Mouse (Mus musculus) heart, embryonic 12.5 days (tissue): Measurements from ENCODE around the gene P2rx1. TPM values are rescaled to one million over a fixed set of nuclear protein-coding genes. Genes with fewer than 3 reads are reported as not detected.

Experiments
- ATAC-seq: fragments of 200-750 bp; cut with Nextera tagmentation; 2 replicates; pipeline ENCODE4 v1.8.0; 2017; ENCODE audit warnings: moderate TSS enrichment, moderate library complexity; ENCODE audit not compliant: insufficient number of reproducible peaks, low FRiP score
- H3K27ac ChIP-seq: fragments of 300-500 bp; sonication (generic); 2 replicates; pipeline ENCODE4 v1.5.1; 2016; ENCODE audit warnings: mild to moderate bottlenecking, moderate library complexity; ENCODE audit not compliant: poor library complexity, severe bottlenecking
- H3K27me3 ChIP-seq: fragments of 300-500 bp; sonication (generic); replicated peaks from 2 replicates; pipeline ENCODE4 v1.6.1; 2016; ENCODE audit warnings: mild to moderate bottlenecking, moderate library complexity
- H3K36me3 ChIP-seq: fragments of 300-500 bp; sonication (generic); 2 replicates; pipeline ENCODE4 v1.6.1; 2016; ENCODE audit warnings: mild to moderate bottlenecking, moderate library complexity
- H3K4me1 ChIP-seq: fragments of 300-500 bp; sonication (generic); replicated peaks from 2 replicates; pipeline ENCODE4 v1.6.1; 2016; ENCODE audit warnings: mild to moderate bottlenecking
- H3K4me2 ChIP-seq: fragments of 300-500 bp; sonication (generic); 2 replicates; pipeline ENCODE4 v1.6.1; 2016; ENCODE audit warnings: mild to moderate bottlenecking, moderate library complexity
- H3K4me3 ChIP-seq: fragments of 300-500 bp; sonication (generic); 2 replicates; pipeline ENCODE4 v1.5.1; 2016; ENCODE audit warnings: mild to moderate bottlenecking
- H3K9ac ChIP-seq: fragments of 300-500 bp; sonication (generic); 2 replicates; pipeline ENCODE4 v1.6.1; 2016; ENCODE audit warnings: mild to moderate bottlenecking, moderate library complexity
- H3K9me3 ChIP-seq: fragments of 300-500 bp; sonication (generic); replicated peaks from 2 replicates; pipeline ENCODE4 v1.6.1; 2016; ENCODE audit warnings: mild to moderate bottlenecking, moderate library complexity
- WGBS: fragments of 180-500 bp; shearing (Covaris S2); methylation state at CpG from one replicate; pipeline ENCODE4 v1.1.7; 2016; 5-methylcytosine and 5-hydroxymethylcytosine counted together
- polyA plus RNA-seq: library from polyadenylated mRNA; unstranded; fragments of >200 nt; fragmentation: Nextera tagmentation; extraction: Ambion mirVana; gene quantifications from 2 replicates; pipeline ENCODE4 v1.2.1, GENCODE M21; 2016

The P2rx1 gene
- polyA plus RNA-seq, 1 experiment from 2014 or later, result 2.2 TPM

GRCm38 (mm10) chr11:73024236-73024904, 25.5 kb downstream of the P2rx1 start:
- H3K9me3 ChIP-seq, result no peaks in the 10 kb centered on the region
- H3K27me3 ChIP-seq, result peaks cover 44% of the 10 kb centered on the region
- peak; percentile 58 for ATAC-seq
- no peak overlapping the region for H3K4me2 ChIP-seq
- peaks cover 43% of the 10 kb centered on the region for H3K4me1 ChIP-seq
- H3K4me3 ChIP-seq, result no peak overlapping the region
- no peak overlapping the region for H3K9ac ChIP-seq
- H3K27ac ChIP-seq, result no peak overlapping the region
- 47% methylated on average over 7 of the region's 7 CpGs for WGBS
- no peaks in the 10 kb centered on the region for H3K36me3 ChIP-seq

DNA sequence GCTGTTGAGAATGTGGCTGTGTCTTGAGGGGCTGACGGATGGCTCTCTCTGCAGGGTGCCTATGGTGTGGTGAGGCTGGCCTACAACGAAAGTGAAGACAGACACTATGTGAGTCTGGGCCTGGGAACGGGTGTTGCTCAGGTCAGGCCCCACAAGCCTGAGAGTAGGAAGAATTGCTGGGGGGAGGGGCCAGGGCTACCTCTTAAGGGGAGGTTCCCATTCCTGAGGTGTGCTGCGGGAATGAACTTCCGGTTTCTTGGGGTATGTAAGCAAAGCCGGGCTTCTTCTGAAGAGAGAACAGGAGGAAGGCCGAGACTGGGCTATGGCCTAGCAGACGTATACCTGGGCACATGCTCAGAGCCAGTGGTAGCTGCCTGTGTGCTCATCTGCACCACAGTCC, 28.1 kb downstream of the P2rx1 start:
- WGBS, result 39% methylated on average over 8 of the region's 8 CpGs
- Histone ChIP-seq H3K9ac (no peak overlapping the region; the same call in 1 of the 2 replicates), H3K9me3 (no peaks in the 10 kb centered on the region), H3K27ac (no peak overlapping the region), H3K4me2 (no peak overlapping the region), H3K4me1 (peaks cover 44% of the 10 kb centered on the region), H3K36me3 (no peaks in the 10 kb centered on the region), H3K4me3 (no peak overlapping the region), H3K27me3 (peaks cover 19% of the 10 kb centered on the region)
- ATAC-seq, result no peak

DNA sequence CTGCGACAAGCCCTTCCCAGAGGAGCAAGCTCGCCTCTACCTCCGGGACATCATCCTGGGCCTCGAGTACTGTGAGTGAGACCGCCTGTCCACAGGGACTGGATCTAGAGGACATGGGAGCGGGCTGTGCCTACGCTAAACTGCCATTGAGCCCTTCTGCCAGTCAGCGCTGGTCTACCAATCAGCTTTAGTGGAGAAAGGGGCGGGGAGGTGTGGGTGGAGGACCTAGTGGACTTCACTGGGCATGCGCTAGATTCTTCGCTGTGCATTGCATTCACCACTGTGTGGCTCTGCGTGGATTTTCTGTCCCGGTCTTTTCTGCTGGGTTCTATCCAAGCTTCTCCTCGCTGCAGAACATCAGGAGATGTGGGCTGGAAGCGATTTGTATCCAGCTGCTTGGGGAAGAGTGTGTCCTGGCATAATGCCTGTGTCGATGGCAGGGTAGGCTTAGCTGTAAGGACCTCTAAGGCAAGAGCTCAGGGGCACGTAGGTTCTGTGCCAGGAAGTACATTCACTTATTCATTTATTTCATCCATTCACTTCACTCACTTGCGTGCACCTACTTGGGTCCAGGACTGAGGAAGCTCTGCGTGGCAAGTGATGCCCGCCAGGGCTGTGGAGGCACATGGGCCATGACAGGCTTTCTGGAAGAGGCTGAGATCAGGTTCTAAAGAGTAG, 32.1 kb downstream of the P2rx1 start:
- Histone ChIP-seq H3K27me3 (peaks cover 17% of the 10 kb centered on the region; the same call in 1 of the 2 replicates), H3K4me1 (peaks cover 23% of the 10 kb centered on the region), H3K9ac (peak overlapping the region; percentile 67), H3K36me3 (no peaks in the 10 kb centered on the region), H3K4me2 (peak overlapping the region; percentile 67), H3K27ac (no peak overlapping the region; the same call in 1 of the 2 replicates), H3K4me3 (peak overlapping the region; percentile 26), H3K9me3 (no peaks in the 10 kb centered on the region)
- 29% methylated on average over 20 of the region's 20 CpGs for WGBS
- peak; percentile 81 for ATAC-seq

- Histone ChIP-seq H3K9ac (peak overlapping the region; percentile 49), H3K27ac (no peak overlapping the region), H3K36me3 (no peaks in the 10 kb centered on the region), H3K4me3 (no peak overlapping the region), H3K4me2 (peak overlapping the region; percentile 67; the same call in 1 of the 2 replicates), H3K9me3 (no peaks in the 10 kb centered on the region), H3K4me1 (peaks cover 25% of the 10 kb centered on the region), H3K27me3 (peaks cover 11% of the 10 kb centered on the region; the same call in 1 of the 2 replicates)
- no peak for ATAC-seq
- 74% methylated on average over 5 of the region's 5 CpGs for WGBS
Observed at GRCm38 (mm10) chr11:73031536-73031935, 32.6 kb downstream of the P2rx1 start.

GRCm38 (mm10) chr11:73036077-73036476, 37.2 kb downstream of the P2rx1 start:
- 0 out of 2 replicates have a peak, but pooled peaks cover 10% of the 10 kb centered on the region for H3K27me3 ChIP-seq
- no peak overlapping the region for H3K4me3 ChIP-seq
- H3K36me3 ChIP-seq, result no peaks in the 10 kb centered on the region
- no peak for ATAC-seq
- no peak overlapping the region for H3K9ac ChIP-seq
- WGBS, result 49% methylated on average over 7 of the region's 7 CpGs
- H3K4me1 ChIP-seq, result peaks cover 21% of the 10 kb centered on the region
- no peaks in the 10 kb centered on the region for H3K9me3 ChIP-seq
- no peak overlapping the region for H3K27ac ChIP-seq
- no peak overlapping the region for H3K4me2 ChIP-seq

DNA sequence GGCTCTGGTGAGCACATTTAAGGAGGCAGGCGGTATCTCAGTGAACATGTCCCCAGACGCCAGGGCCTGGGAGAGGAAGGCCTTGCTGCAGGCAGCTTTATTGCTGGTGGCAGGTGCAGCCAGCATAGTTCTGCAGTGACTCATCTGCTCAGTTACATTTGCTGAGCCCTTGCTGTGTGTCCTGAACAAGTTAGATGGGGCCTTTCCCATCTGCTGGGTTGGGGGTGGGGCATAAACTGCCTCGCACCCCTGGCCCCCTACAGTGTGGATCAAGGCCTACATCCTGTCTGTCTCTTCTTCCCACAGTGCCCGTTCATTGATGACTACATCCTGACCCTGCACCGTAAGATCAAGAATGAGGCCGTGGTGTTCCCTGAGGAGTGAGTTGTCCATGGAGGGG, 38.0 kb downstream of the P2rx1 start:
- Histone ChIP-seq H3K4me3 (no peak overlapping the region), H3K4me2 (no peak overlapping the region), H3K4me1 (peaks cover 18% of the 10 kb centered on the region), H3K27ac (no peak overlapping the region), H3K9me3 (no peaks in the 10 kb centered on the region), H3K9ac (no peak overlapping the region), H3K27me3 (0 out of 2 replicates have a peak, but pooled peaks cover 10% of the 10 kb centered on the region), H3K36me3 (no peaks in the 10 kb centered on the region)
- WGBS, result 50% methylated on average over 6 of the region's 6 CpGs
- ATAC-seq, result no peak

GRCm38 (mm10) chr11:73037691-73038090, 38.8 kb downstream of the P2rx1 start:
- WGBS, result 85% methylated on average over 3 of the region's 3 CpGs
- Histone ChIP-seq H3K4me3 (no peak overlapping the region), H3K27ac (no peak overlapping the region), H3K4me1 (peaks cover 18% of the 10 kb centered on the region), H3K9me3 (no peaks in the 10 kb centered on the region), H3K36me3 (no peaks in the 10 kb centered on the region), H3K9ac (no peak overlapping the region), H3K4me2 (no peak overlapping the region), H3K27me3 (0 out of 2 replicates have a peak, but pooled peaks cover 4% of the 10 kb centered on the region)
- ATAC-seq, result no peak

- WGBS, result 56% methylated on average over 9 of the region's 9 CpGs
- no peak overlapping the region for H3K4me3 ChIP-seq
- H3K27ac ChIP-seq, result no peak overlapping the region
- ATAC-seq, result no peak
- peaks cover 18% of the 10 kb centered on the region for H3K4me1 ChIP-seq
- H3K4me2 ChIP-seq, result no peak overlapping the region
- H3K9me3 ChIP-seq, result no peaks in the 10 kb centered on the region
- no peak overlapping the region for H3K9ac ChIP-seq
- H3K36me3 ChIP-seq, result no peaks in the 10 kb centered on the region
- no peaks in the 10 kb centered on the region for H3K27me3 ChIP-seq
Observed at GRCm38 (mm10) chr11:73039102-73039799, 40.3 kb downstream of the P2rx1 start.

GRCm38 (mm10) chr11:73044229-73044755, 45.4 kb downstream of the P2rx1 start:
- Histone ChIP-seq H3K27me3 (no peaks in the 10 kb centered on the region), H3K4me1 (peaks cover 10% of the 10 kb centered on the region), H3K36me3 (no peaks in the 10 kb centered on the region), H3K4me2 (no peak overlapping the region), H3K9ac (0 out of 2 replicates have a peak overlapping the region, but pooled peaks have one; percentile 3), H3K9me3 (no peaks in the 10 kb centered on the region), H3K27ac (no peak overlapping the region), H3K4me3 (no peak overlapping the region)
- WGBS, result 47% methylated on average over 6 of the region's 6 CpGs
- no peak for ATAC-seq

GRCm38 (mm10) chr11:73044789-73045188, 45.9 kb downstream of the P2rx1 start:
- Histone ChIP-seq H3K27ac (no peak overlapping the region), H3K27me3 (no peaks in the 10 kb centered on the region), H3K4me3 (no peak overlapping the region), H3K9me3 (no peaks in the 10 kb centered on the region), H3K4me2 (no peak overlapping the region), H3K9ac (no peak overlapping the region), H3K36me3 (peaks cover 1% of the 10 kb centered on the region; the same call in 1 of the 2 replicates), H3K4me1 (peaks cover 13% of the 10 kb centered on the region)
- no peak for ATAC-seq
- 68% methylated on average over 4 of the region's 4 CpGs for WGBS

- Histone ChIP-seq H3K27me3 (no peaks in the 10 kb centered on the region), H3K4me1 (peaks cover 17% of the 10 kb centered on the region), H3K4me3 (peak within 1 kb of the TSS; percentile 94), H3K9me3 (no peaks in the 10 kb centered on the region), H3K9ac (peak within 1 kb of the TSS; percentile 97), H3K36me3 (peaks cover 18% of the 10 kb centered on the region), H3K4me2 (peak within 1 kb of the TSS; percentile 98), H3K27ac (peak within 1 kb of the TSS; percentile 92)
- WGBS, result under 1% methylated on average over 39 of the region's 39 CpGs
- ATAC-seq, result peak; percentile 94
Observed at GRCm38 (mm10) chr11:73047542-73047996, 48.7 kb downstream of the P2rx1 start, which contains the start of gene Ncbp3. Gene Ncbp3 (plus strand): TSS chr11:73047783.
